Mouse (Mus musculus) c-Kit-positive CD71-negative TER-119-negative erythroid progenitor cells, embryonic 14.5 days (primary cell): ENCODE data around the gene Cog7.

Experiments
- DNase-seq: peaks from one replicate; pipeline ENCODE4 v3.0.0-alpha.2; 2013; ENCODE audit warnings: low read depth

Gene Cog7

GRCm38 (mm10) chr7:121954891-121955669, 26.4 kb downstream of the Cog7 start:
- DNase-seq = no peak

DNA sequence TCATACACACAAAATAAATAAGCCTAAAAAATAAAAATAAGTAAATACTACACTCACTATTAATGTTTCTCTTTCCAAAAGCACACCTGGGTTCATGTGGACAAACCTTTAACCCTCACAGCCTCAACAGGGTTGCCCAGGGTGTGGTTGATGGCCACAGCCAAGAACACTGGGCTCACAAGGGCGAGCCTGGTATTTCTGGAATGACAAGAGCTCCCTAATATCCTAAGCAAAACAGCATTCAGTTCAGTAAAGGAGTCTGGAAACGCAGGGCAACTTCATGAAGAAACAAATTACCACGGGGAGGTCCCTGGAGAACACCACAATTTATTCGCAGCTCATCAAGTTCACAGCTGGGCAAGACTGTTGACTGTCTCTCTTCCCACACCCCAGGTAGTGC, 34.0 kb downstream of the Cog7 start:
- DNase-seq = no peak

DNA sequence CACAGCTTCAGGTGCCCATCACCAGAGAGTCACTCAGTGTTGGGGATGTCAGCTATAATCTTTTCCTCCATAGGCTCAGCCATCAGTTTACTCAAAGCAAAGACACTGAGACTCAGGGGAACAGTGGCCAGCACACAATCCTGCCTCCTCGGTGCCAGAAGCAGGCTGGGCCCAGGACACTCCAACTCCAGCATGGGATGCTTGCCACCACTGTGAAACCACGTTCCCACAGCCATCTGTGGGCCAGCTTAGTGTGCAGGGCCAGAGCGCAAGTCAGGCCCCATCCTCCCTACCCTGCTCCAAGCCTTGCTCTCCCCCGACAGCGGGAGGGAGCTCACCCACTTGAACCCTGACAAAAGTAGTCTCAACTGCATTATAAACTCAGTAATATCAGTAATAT, 35.3 kb downstream of the Cog7 start:
- DNase-seq = no peak

DNA sequence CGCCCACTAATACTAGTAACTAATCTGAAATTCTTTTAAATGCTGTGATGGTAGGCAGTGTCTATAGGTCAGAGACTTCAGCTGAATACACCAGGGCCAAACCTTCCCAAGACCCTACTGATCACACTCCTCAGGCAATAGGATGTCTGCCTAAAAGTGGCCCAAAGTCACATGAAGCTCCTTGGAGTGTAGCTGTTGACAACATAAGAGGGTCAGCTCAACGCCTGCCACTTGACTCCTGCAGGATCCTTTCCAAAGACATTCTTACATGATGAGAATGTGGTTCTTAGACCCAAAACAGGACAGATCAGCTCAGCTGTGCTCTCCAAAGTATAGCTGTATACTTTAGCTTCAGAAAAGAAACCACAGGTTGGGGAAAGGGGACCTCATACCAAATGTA, 39.1 kb downstream of the Cog7 start:
- no peak for DNase-seq

DNA sequence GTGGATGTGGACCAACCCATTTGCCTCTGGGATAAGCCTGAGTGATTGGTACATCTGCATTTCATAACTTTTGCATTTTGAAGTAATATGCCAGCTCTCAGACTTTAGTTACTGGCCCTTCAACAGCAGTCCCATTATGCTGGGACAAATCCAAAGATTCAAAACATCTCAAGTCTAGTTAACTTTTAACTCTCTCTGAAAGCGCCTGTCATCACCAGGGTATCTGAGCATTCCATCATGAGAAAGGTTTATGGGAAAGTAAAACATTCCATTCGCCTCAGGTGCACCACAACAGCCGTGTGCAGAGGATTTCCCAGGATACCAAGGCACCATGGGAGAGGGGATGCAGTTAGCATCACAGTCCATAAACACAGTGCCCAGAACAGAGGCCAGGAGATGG, 39.9 kb downstream of the Cog7 start:
- no peak for DNase-seq

DNA sequence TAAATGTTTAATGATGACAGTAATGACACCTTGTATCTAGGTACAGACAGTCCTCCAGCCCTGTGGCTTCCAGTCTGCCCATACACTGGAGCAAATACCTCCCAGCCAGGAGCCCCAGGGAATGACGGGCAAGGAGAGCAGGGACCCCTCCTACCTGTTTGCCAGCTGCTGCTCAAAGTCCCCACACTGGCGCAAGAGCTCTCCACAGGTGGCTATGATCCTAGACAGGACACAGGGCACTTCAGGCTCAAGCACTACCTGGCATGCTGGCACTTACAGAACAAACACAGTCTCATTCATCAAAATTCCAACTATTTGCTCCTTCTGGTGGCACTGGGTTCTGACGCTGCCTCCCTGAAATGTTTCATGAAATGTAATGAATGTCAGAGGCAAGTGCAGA, 40.5 kb downstream of the Cog7 start:
- DNase-seq = no peak

DNA sequence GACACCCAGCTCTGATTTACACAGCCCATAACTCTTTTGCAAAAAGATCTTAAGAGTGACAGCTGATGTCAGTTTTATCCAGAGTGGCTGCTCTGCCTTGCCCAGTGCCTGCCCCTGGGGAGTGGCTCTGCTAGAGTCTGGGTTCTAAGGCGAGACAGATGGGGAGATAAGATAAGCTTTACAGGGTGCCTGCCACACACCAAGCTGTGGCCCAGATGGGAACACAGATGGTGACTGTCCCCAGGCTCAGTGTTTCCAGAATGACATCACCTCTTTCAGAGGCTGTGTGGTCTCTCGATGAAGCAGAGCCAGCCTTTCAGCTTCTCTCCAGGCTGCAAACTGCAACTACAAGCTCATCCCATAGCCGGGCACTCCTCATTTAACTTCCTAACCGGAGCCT, 41.8 kb downstream of the Cog7 start:
- peak; percentile 2 for DNase-seq

DNA sequence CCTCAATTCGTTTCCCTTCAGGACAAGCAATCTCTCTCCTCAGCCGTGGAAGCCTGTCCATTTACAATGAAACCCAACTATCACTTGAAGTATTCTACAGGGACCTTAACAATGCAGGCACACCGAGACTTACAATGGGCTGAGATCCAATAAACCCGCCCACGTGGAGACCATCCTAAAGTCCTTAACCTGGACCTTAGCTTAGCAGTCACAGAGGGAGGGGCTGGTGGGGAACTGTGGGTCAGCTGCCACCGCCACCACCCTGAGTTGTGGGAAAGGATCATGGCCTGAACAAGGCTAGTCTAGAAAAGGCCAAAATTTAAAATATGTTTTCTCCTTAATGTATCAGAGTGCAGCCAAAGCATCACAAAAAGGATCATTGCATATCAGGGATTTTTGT, 42.3 kb downstream of the Cog7 start:
- no peak for DNase-seq

- no peak for DNase-seq
Observed at GRCm38 (mm10) chr7:121938124-121938891, 43.2 kb downstream of the Cog7 start.

DNA sequence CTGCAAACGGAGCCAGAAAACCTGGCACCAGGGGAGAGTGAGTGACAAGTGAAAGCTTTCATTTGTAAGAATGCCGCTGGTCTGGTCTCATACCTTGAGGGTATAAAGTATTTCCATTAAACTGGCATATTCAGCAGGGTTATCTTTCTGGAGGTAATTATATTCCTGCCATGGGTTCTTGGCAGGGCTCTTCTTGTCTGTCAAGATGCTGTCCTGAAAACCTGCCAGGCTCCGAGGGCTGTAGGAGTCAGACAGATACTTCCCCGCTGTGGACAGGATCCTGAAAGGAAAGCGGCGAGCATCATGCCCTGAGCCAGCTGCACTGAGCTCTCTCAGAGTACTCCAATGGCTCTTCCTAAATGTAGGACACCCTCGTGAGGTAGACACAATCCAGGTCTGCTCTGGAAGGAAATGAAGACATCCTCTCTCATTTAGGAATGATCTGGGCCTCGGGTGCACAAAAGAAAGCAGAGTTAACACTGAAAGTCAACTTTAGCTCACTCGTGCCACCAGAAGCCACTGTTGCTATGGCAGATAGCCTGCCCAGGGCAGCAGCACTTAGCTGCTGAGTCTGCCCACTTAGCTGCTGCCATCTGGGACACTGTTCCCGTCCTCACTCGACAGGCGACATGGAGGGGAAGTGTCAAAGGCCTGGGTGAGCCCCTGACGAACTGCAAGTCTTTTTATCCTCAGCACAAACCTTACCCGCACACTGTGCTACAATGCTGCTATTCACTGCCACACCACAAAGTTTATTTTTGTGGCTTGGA, 44.5 kb downstream of the Cog7 start:
- DNase-seq = no peak

- no peak for DNase-seq
Observed at GRCm38 (mm10) chr7:121935906-121936794, 45.4 kb downstream of the Cog7 start.

DNA sequence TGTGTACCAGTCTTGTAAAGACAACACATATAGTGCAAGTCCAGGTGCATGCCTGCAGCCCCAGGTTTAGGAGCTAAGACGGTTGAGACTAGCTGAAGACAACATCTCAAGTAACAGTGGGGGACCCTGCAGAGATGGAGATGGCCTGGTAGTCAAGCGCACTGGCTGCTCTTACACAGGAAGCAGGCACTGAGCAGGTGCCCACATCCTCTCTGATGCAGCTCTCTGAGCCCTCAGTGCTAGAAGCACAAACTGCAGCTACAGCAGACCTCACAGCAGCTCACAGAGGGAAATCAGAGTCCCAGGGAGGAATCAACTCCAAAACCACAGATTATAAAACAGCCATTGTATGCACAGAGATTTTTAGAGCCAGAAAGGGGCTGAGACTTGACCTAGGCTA, 47.2 kb downstream of the Cog7 start:
- DNase-seq = no peak

GRCm38 (mm10) chr7:121933675-121934074, 47.8 kb downstream of the Cog7 start:
- no peak for DNase-seq

DNA sequence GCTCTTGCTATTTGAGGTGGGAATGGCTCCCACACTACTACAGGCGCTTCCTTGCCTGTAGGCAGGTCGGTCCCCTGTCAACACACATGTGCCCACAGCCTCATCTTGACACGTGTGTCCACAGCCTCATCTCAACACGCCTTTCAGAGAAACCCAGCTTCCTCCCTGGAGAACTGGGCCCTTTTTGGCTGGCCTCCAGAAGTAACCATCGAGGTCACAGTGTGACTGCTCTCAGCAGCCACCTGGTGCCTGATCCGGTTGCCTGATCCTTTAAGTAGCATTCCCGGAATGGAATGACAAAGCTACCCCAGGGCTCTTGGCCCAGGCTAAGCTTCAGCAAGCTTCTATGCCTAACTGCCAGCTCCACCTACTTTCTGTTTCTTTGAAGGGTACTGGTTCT, 50.3 kb downstream of the Cog7 start:
- no peak for DNase-seq

GRCm38 (mm10) chr7:121927882-121928281, 53.6 kb downstream of the Cog7 start:
- DNase-seq = no peak

DNA sequence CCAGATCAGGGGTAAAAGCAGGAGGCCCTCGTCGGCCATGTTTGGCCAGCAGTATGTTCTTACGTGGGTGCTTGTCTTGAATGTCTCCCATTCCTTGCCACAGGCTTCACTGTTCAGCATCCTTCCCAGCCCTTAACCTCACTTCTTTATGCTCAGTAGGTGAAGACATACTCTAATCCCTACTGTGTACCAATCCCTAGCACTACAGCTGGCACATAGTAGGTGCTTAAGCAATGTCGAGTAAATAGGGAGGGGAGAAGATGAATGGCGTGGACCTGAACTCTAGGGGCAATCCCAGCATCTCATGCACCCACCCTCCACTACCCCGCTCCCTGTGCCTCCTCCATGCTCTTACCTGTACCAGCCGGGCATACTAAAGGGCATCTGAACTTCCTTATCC, 57.1 kb downstream of the Cog7 start:
- no peak for DNase-seq

GRCm38 (mm10) chr7:121913944-121914343, 67.6 kb downstream of the Cog7 start:
- no peak for DNase-seq

DNA sequence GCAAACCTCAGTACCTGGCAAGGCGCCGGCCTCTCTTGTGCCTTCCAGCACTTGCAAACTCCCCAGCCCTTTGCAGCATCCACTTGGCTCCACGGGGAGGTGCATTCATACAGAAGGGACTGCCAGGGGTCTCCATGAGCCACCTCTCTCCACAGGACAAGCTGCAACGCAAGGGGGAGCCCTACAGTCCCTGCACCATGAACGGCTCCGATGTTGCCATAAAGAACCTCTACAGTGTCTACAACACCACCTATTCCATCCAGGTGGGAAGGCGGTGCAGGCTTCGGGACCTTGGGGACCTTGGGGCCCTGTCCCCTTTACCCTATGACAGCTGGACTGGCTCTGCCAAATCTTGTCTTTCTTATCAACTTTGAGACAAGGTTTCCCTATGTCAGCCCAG, 69.3 kb downstream of the Cog7 start:
- DNase-seq = no peak

- DNase-seq = no peak
Observed at GRCm38 (mm10) chr7:121906879-121907278, 74.6 kb downstream of the Cog7 start.

DNA sequence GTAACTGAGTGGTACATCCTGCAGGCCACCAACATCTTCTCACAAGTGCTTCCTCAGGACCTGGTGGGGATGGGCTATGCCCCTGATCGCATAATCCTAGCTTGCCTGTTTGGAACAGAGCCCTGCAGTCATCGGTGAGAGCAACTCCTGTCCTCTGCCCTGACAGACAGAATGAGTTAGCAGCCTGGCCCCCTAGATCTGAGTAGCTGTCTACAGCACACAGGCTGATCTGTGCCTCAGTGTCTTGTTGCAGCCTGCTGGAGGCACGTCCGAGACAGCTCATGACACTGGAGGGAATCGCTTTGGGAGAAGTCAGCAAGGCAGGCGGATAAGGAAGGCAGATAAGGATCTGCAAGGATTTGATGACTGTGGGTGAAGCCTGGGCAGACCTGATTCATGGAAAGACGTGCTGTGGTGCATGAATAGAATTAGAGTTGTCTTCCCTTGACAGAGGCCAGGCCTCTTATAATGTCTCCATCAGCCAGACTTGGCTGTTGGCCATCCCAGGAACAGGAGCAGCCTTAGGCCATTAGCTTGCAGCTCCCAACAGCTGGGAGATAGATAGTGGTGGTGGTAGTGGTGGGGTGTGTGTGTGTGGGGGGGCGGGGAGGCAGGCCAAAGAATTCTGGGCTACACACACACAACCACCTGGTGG, 78.6 kb downstream of the Cog7 start:
- DNase-seq = no peak

DNA sequence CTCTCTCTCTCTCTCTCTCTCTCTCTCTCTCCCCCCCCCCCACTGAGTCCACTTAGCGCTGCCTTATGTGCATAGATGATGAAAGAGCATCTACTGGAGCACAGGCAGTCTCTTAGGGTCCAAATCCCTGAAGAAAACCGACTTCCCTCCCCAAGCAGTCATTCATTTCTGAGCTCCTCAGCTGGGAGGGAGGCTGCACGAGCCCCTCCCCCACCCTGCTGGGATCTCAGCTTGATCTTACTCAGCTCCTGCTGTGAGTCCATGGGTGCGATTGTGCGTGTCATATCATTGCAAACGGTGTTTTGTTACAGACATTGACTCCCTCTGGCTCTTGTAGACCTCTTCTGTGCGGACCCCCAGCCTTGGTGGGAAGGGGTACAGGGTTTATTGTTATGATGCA, 81.6 kb downstream of the Cog7 start:
- DNase-seq = no peak
